Mouse (Mus musculus) c-Kit-positive CD71-negative TER-119-negative erythroid progenitor cells, embryonic 14.5 days (primary cell): ENCODE measurements at regions not wholly inside any gene's neighbourhood (a gene's known extent, or its start where the extent isn't known, plus 50 kb on each side); places are given as distances from the start of the nearest gene placed in this dataset.

ENCODE experiments used
- DNase-seq: peaks from one replicate; pipeline ENCODE4 v3.0.0-alpha.2; 2013; ENCODE audit warnings: low read depth

- DNase-seq = no peak
Observed at GRCm38 (mm10) chr12:56472856-56473647, 63.7 kb downstream of the Nkx2-1 start.

GRCm38 (mm10) chr12:56470932-56471500 is 65.7 kb downstream of the Nkx2-1 start:
- DNase-seq = no peak

GRCm38 (mm10) chr12:56459508-56460119 is 77.1 kb downstream of the Nkx2-1 start:
- no peak for DNase-seq

GRCm38 (mm10) chr12:56458665-56459507 is 77.8 kb downstream of the Nkx2-1 start:
- no peak for DNase-seq

GRCm38 (mm10) chr12:56457951-56458350 is 78.8 kb downstream of the Nkx2-1 start:
- DNase-seq = no peak

GRCm38 (mm10) chr12:56457356-56457755 is 79.4 kb downstream of the Nkx2-1 start:
- no peak for DNase-seq

- DNase-seq = no peak
Observed at GRCm38 (mm10) chr12:56450261-56450660, 86.4 kb downstream of the Nkx2-1 start.

- no peak for DNase-seq
Observed at GRCm38 (mm10) chr12:56448786-56449564, 87.7 kb downstream of the Nkx2-1 start.

GRCm38 (mm10) chr12:56441166-56441817 is 95.4 kb downstream of the Nkx2-1 start:
- DNase-seq = no peak

- no peak for DNase-seq
Observed at GRCm38 (mm10) chr12:56440068-56440847, 94.6 kb upstream of the Mbip start.

- no peak for DNase-seq
Observed at GRCm38 (mm10) chr12:56438384-56438783, 92.7 kb upstream of the Mbip start.

GRCm38 (mm10) chr12:56437975-56438374 is 92.3 kb upstream of the Mbip start:
- no peak for DNase-seq

- DNase-seq = no peak
Observed at GRCm38 (mm10) chr12:56426681-56427246, 81.1 kb upstream of the Mbip start.

GRCm38 (mm10) chr12:56416106-56416505 is 70.4 kb upstream of the Mbip start:
- no peak for DNase-seq

- DNase-seq = no peak
Observed at GRCm38 (mm10) chr12:56414861-56415765, 69.4 kb upstream of the Mbip start.

GRCm38 (mm10) chr12:56405658-56406057 is 60.0 kb upstream of the Mbip start:
- DNase-seq = no peak

GRCm38 (mm10) chr12:56404833-56405232 is 59.1 kb upstream of the Mbip start:
- DNase-seq = peak; percentile 53

- no peak for DNase-seq
Observed at GRCm38 (mm10) chr12:56404262-56404661, 58.6 kb upstream of the Mbip start.

GRCm38 (mm10) chr12:56403626-56404025 is 57.9 kb upstream of the Mbip start:
- DNase-seq = no peak
